Mouse (Mus musculus): ENCODE measurements around the gene Zer1.

The Zer1 gene

DNA sequence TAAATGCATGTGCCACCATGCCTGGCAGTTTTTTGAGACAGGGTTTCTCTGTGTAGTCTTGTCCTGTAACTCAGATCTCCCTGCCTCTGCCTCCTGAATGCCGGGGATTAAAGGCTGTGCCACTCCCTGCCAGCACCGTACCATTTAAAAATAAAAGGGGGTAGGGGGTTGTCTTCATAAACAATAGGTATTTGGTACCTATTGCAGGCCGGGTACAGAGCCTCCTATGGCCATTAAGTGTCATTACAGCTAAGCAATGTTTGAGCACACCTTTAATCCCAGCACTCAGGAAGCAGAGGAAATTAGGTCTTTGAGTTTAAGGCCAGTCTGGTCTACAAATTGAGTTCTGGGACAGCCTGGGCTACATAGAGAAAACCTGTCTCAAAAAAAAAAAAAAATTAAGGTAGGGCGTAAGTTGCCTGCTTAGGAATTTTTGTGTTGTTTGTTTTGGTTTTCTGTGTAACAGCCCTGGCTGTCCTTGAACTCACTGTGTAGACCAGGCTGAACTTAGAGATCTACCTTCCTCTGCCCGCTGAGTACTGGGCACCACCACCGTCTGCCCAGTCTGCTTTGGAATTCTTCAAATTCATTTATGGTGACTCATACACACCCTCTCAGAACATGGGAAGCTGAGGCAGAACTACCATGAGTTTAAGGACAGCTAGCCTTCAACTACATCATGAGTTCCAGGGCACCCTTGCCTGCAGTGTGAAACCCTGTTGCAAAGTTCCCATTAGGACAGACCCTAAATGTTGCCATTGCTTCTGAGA, 72.2 kb downstream of the Zer1 start:
- no peak for DNase-seq (ENCODE audit: low spot score in 2 of 2)

DNA sequence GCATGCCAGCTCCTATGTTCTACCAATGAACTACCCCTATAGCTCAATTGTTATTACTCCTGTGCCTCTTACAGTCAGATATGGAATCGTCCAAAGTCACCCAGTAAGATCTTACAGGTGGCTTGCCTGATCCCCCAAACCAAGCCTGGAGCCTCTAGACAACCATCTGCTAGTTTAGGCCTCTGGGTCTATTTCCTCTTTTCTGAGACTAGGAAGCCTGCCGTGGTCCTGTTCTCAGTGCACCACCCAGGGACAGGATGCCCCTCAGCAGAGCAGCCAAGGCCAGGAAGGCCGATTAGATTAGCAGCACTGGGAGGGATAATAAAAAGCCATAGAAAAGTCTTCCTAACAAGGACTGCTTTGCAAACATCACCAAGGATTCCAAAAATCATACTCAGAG, 74.6 kb downstream of the Zer1 start:
- no peak for DNase-seq (ENCODE audit: low spot score in 2 of 2)

DNA sequence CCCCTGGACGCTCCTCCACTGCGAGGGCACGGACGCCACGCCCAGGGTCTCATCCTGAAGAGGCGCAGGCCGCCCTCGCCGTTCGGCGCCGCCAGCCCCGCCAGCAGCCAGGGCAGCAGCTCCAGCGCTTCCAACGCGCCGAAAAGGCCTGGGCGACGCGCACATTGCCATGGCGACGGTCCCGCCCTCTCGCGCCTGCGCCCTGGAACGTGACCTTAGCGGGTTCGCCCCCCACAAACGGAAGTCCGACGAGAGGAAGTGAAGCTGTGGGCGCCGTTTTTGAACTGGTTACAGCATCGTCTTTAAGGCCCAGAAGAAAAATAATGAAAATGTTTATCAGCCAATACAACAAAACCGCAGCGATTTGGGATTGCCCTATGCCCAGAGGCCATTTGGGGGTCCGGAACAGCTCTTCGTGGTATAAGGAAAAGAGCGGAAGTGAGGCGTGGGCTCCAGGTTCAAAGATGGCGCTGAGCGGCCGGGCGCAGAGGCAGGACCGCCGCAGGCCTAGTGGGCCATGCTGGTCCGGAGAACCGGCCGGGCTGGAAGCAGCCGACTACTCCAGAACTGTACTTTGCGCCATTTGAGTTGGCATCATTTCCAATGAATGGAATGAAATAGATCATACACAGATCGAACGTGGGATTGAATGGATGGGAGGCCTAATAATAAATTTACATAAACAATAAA, 75.5 kb downstream of the Zer1 start, which contains the start of gene Wdr34:
Gene Wdr34, minus strand, starts transcription at position 183 of the 690 bp plus-strand sequence.
- peak; percentile 92 to 96 for DNase-seq (ENCODE audit: low spot score in 2 of 2)

DNA sequence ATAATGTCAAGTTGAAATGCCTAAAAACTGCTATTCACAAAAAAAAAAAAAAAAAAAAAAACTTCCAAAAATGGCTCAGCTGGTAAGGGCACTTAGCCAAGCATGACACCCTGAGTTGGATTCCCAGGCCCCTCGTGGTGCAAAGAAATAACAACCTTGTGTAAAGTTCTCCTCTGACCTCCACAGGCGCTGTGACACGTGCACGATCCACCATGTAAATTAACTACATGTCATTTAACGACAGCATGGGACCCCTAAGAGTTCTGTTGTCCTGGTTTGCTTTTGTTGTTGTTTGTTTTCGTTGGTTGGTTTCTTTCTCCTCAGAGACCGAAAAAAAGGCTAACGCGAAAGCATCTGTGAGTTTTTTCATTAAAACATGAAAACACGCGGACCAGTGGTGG, 76.3 kb downstream of the Zer1 start:
- no peak for DNase-seq (ENCODE audit: low spot score in 2 of 2)

Measured in frontal cortex, postnatal 14 days (tissue).